Mouse (Mus musculus) lung, postnatal 0 days (tissue): ENCODE data around the gene Brd4.
A peak's percentile ranks its signal among the peaks of the same experiment; 100 is the strongest.

Source experiments
- CTCF ChIP-seq: IDR thresholded peaks from 2 replicates; pipeline ENCODE4 v1.5.1; 2016; ENCODE audit warnings: antibody characterized with exemption, mild to moderate bottlenecking
- EP300 ChIP-seq: IDR thresholded peaks from 2 replicates; pipeline ENCODE4 v1.6.1; 2016; ENCODE audit warnings: antibody characterized with exemption, mild to moderate bottlenecking, control low read depth

- peak; percentile 19; the same call in 1 of the 2 replicates for TF ChIP-seq CTCF
- no peak for TF ChIP-seq EP300
These were observed 33.2 kb upstream of the Brd4 start for GRCm38 (mm10) chr17:32317708-32318107.
